Mouse (Mus musculus) hindbrain, embryonic 12.5 days (tissue): ENCODE data around the gene Vmn1r44. TPM values are rescaled to one million over a fixed set of nuclear protein-coding genes. Genes with fewer than 3 reads are reported as not detected.

ENCODE experiments used
- polyA plus RNA-seq: library from polyadenylated mRNA; unstranded; fragments of >200 nt; fragmentation: Nextera tagmentation; extraction: Ambion mirVana; gene quantifications from 2 replicates; pipeline ENCODE4 v1.2.1, GENCODE M21; 2016

Vmn1r44 gene
- polyA plus RNA-seq, 1 experiment from 2014 or later, result not detected

Other genes starting within 250 kb of the Vmn1r44 start
- gene Txnrd3, start 239.7 kb upstream of the Vmn1r44 start, polyA plus RNA-seq, result 15.5 and 16.3 TPM in 2 replicates
- not detected in 2 replicates for gene Vmn1r40, start 176.1 kb upstream of the Vmn1r44 start, polyA plus RNA-seq
- not detected in 2 replicates for gene Vmn1r41, start 142.9 kb upstream of the Vmn1r44 start, polyA plus RNA-seq
- not detected in 2 replicates for gene Vmn1r42, start 7.2 kb upstream of the Vmn1r44 start, polyA plus RNA-seq
- gene Vmn1r43, start 7.2 kb upstream of the Vmn1r44 start, polyA plus RNA-seq, result not detected in 2 replicates
- gene Vmn1r45, start 56.9 kb downstream of the Vmn1r44 start, polyA plus RNA-seq, result not detected in 2 replicates
- not detected in 2 replicates for gene Vmn1r46, start 85.7 kb downstream of the Vmn1r44 start, polyA plus RNA-seq
- not detected in 2 replicates for gene Vmn1r47, start 132.5 kb downstream of the Vmn1r44 start, polyA plus RNA-seq
- not detected in 2 replicates for gene Vmn1r48, start 153.2 kb downstream of the Vmn1r44 start, polyA plus RNA-seq
- not detected in 2 replicates for gene Vmn1r49, start 194.8 kb downstream of the Vmn1r44 start, polyA plus RNA-seq
- gene Vmn1r50, start 217.8 kb downstream of the Vmn1r44 start, polyA plus RNA-seq, result not detected in 2 replicates
- not detected in 2 replicates for gene Vmn1r51, start 238.9 kb downstream of the Vmn1r44 start, polyA plus RNA-seq